Mouse (Mus musculus) CH12.LX (cell line): ENCODE measurements around the gene Vac14. TPM values are rescaled to one million over a fixed set of nuclear protein-coding genes. Genes with fewer than 3 reads are reported as not detected.

ENCODE experiments used
- DNase-seq: peaks from one replicate; pipeline ENCODE4 v3.0.0-alpha.2; 2013; ENCODE audit errors: extremely low read depth
- H3K27ac ChIP-seq: 2 replicates; pipeline ENCODE4 v1.5.1; 2012; ENCODE audit warnings: low read depth, mild to moderate bottlenecking, control low read depth, moderate library complexity; ENCODE audit not compliant: insufficient read depth
- H3K27me3 ChIP-seq: replicated peaks from 2 replicates; pipeline ENCODE3; 2012; ENCODE audit warnings: inconsistent platforms
- H3K36me3 ChIP-seq, 2 experiments: replicated peaks in 1 of 2; 2 replicates each; pipeline versions ENCODE3 to v1.6.1; 2012; ENCODE audit warnings: inconsistent platforms in 1 of 2, low read length in 1 of 2, mild to moderate bottlenecking in 1 of 2, mixed read lengths in 1 of 2, moderate library complexity in 1 of 2; ENCODE audit not compliant: control insufficient read depth in 1 of 2, insufficient read depth in 1 of 2
- H3K4me1 ChIP-seq, 2 experiments: 2 replicates each; pipeline ENCODE4 v1.6.1; 2012; ENCODE audit warnings: inconsistent platforms in 1 of 2, moderate library complexity in 1 of 2; ENCODE audit not compliant: insufficient read depth in 2 of 2, control insufficient read depth in 1 of 2
- H3K4me2 ChIP-seq: 2 replicates; pipeline ENCODE4 v1.6.1; 2012; ENCODE audit warnings: low read depth, mild to moderate bottlenecking, control low read depth; ENCODE audit not compliant: poor library complexity, insufficient read depth, severe bottlenecking
- H3K4me3 ChIP-seq, 3 experiments: fragments of 150-350 bp in 1 of 3; sonication (generic) in 1 of 3; replicated peaks in 1 of 3; 2 replicates each; pipeline versions ENCODE3 to v1.5.1; 2011 to 2012; ENCODE audit warnings: low read depth in 2 of 3, low read length in 2 of 3, mild to moderate bottlenecking in 2 of 3, moderate library complexity in 2 of 3, control low read depth in 1 of 3, improper control_type of control experiment in 1 of 3, inconsistent platforms in 1 of 3, mixed read lengths in 1 of 3; ENCODE audit not compliant: poor library complexity in 1 of 3
- H3K79me2 ChIP-seq: replicated peaks from 2 replicates; pipeline ENCODE4 v1.6.1; 2012; ENCODE audit warnings: mild to moderate bottlenecking, moderate library complexity; ENCODE audit not compliant: control insufficient read depth, poor library complexity, insufficient read depth, severe bottlenecking; ENCODE audit errors: extremely low read depth
- H3K9ac ChIP-seq: 2 replicates; pipeline ENCODE4 v1.6.1; 2012; ENCODE audit warnings: low read depth, mild to moderate bottlenecking, control low read depth, moderate library complexity; ENCODE audit not compliant: insufficient read depth
- H3K9me3 ChIP-seq: replicated peaks from 2 replicates; pipeline ENCODE3; 2012; ENCODE audit warnings: low read length, inconsistent platforms, mixed read lengths
- CHD1 ChIP-seq: IDR thresholded peaks from 2 replicates; pipeline ENCODE4 v1.6.1; 2012; ENCODE audit warnings: low read depth, low read length, improper control_type of control experiment, inconsistent platforms
- CTCF ChIP-seq, 2 experiments: IDR thresholded peaks in 1 of 2; conservative IDR thresholded peaks in 1 of 2; 2 replicates each; pipeline ENCODE4 v1.5.1; 2011 to 2012; ENCODE audit warnings: low read depth in 2 of 2, low read length in 2 of 2, improper control_type of control experiment in 1 of 2, inconsistent platforms in 1 of 2, mild to moderate bottlenecking in 1 of 2, moderate library complexity in 1 of 2
- E2F4 ChIP-seq: IDR thresholded peaks from 2 replicates; pipeline ENCODE4 v1.6.1; 2011; ENCODE audit warnings: low read depth, low read length, improper control_type of control experiment; ENCODE audit not compliant: insufficient replicate concordance
- ELF1 ChIP-seq: IDR thresholded peaks from 2 replicates; pipeline ENCODE4 v1.6.1; 2014; ENCODE audit warnings: low read depth, mild to moderate bottlenecking, inconsistent platforms, low read length, improper control_type of control experiment
- HCFC1 ChIP-seq: IDR thresholded peaks from 2 replicates; pipeline ENCODE4 v1.6.1; 2012; ENCODE audit warnings: low read depth, mild to moderate bottlenecking, inconsistent platforms, low read length, improper control_type of control experiment
- IRF4 ChIP-seq: IDR thresholded peaks from 2 replicates; pipeline ENCODE4 v1.6.1; 2014; ENCODE audit warnings: low read depth, mild to moderate bottlenecking, inconsistent platforms, low read length, improper control_type of control experiment
- JUND ChIP-seq: conservative IDR thresholded peaks from 2 replicates; pipeline ENCODE4 v1.6.1; 2011; ENCODE audit warnings: low read depth, low read length, improper control_type of control experiment
- MEF2A ChIP-seq: IDR thresholded peaks from 2 replicates; pipeline ENCODE4 v1.6.1; 2014; ENCODE audit warnings: low read depth, mild to moderate bottlenecking, inconsistent platforms, low read length, improper control_type of control experiment, borderline replicate concordance
- PAX5 ChIP-seq: IDR thresholded peaks from 2 replicates; pipeline ENCODE4 v1.6.1; 2012; ENCODE audit warnings: low read length, inconsistent platforms, mixed read lengths
- POLR2A ChIP-seq: IDR thresholded peaks from 2 replicates; pipeline ENCODE4 v1.6.1; 2011; ENCODE audit warnings: low read depth, mild to moderate bottlenecking, improper control_type of control experiment, low read length
- RAD21 ChIP-seq: IDR thresholded peaks from 2 replicates; pipeline ENCODE4 v1.6.1; 2011; ENCODE audit warnings: low read depth, mild to moderate bottlenecking, low read length, improper control_type of control experiment, moderate library complexity
- RCOR1 ChIP-seq: conservative IDR thresholded peaks from 2 replicates; pipeline ENCODE4 v1.6.1; 2012; ENCODE audit warnings: low read depth, mild to moderate bottlenecking, inconsistent platforms, low read length, improper control_type of control experiment
- SIN3A ChIP-seq: IDR thresholded peaks from 2 replicates; pipeline ENCODE4 v1.6.1; 2012; ENCODE audit warnings: low read length, improper control_type of control experiment, inconsistent platforms
- SMC3 ChIP-seq: IDR thresholded peaks from 2 replicates; pipeline ENCODE4 v1.6.1; 2011; ENCODE audit warnings: low read depth, low read length, improper control_type of control experiment
- TCF12 ChIP-seq: IDR thresholded peaks from 2 replicates; pipeline ENCODE4 v1.6.1; 2014; ENCODE audit warnings: low read depth, mild to moderate bottlenecking, inconsistent platforms, low read length, improper control_type of control experiment
- UBTF ChIP-seq: IDR thresholded peaks from 2 replicates; pipeline ENCODE4 v1.6.1; 2012; ENCODE audit warnings: low read depth, mild to moderate bottlenecking, inconsistent platforms, low read length, improper control_type of control experiment, moderate library complexity
- USF2 ChIP-seq: conservative IDR thresholded peaks from 2 replicates; pipeline ENCODE4 v1.6.1; 2011; ENCODE audit warnings: low read depth, low read length, improper control_type of control experiment
- ZNF384 ChIP-seq: IDR thresholded peaks from 2 replicates; pipeline ENCODE4 v1.6.1; 2012; ENCODE audit warnings: low read depth, low read length, improper control_type of control experiment, inconsistent platforms
- dilution Hi-C: fragments of 300-500 bp; cut with MboI; formaldehyde crosslinking; loops from 2 replicates; pipeline ENCODE4 v1.14.3; 2020; ENCODE audit warnings: low sequenced_read_pairs; ENCODE audit not compliant: extremely low pct_unique_long_range_greater_than_20kb, extremely low pct_ligation_motif_present
- in situ Hi-C: fragments of 300-500 bp; cut with MboI; formaldehyde crosslinking; loops from 3 replicates; pipeline ENCODE4 v1.14.3; 2019; ENCODE audit warnings: low sequenced_read_pairs, low pct_ligation_motif_present, low pct_unique_long_range_greater_than_20kb, mixed read lengths
- polyA plus RNA-seq: library from polyadenylated mRNA; unstranded; fragments of >175 nt; gene quantifications from 2 replicates; pipeline ENCODE4 v1.2.1, GENCODE M21; 2012; ENCODE audit warnings: low read depth; ENCODE audit not compliant: insufficient read length
- total RNA-seq, 2 experiments: library from RNA; depleted of rRNA; stranded (reverse); fragments of 300-350 nt in 1 of 2; fragments of >200 nt in 1 of 2; gene quantifications; 2 replicates each; pipeline ENCODE4 v1.2.3; 2012 to 2014

Vac14 gene
- total and polyA plus RNA-seq, 3 experiments, result 20.9 to 73.8 (median 28.2) TPM

GRCm38 (mm10) chr8:110604556-110604955 is 13.8 kb upstream of the Vac14 start:
- H3K4me3 ChIP-seq, result no peak overlapping the region
- no peak overlapping the region for H3K4me2 ChIP-seq
- in situ Hi-C loops, result loop anchor here (10.0 kb wide), 1 partner anchor 480 kb away; no protein-coding TSS in a partner anchor
- H3K36me3 ChIP-seq, result peaks cover 6 to 70% of the 10 kb centered on the region in 2 experiments
- DNase-seq, result peak; percentile 51
- H3K27ac ChIP-seq, result no peak overlapping the region
- no peaks in the 10 kb centered on the region for H3K9me3 ChIP-seq
- no peak overlapping the region for H3K9ac ChIP-seq
- dilution Hi-C loops, result no loop called here
- H3K79me2 ChIP-seq, result no peaks in the 10 kb centered on the region
- H3K27me3 ChIP-seq, result no peaks in the 10 kb centered on the region
- peak; percentile 50 for TF ChIP-seq SMC3
- peak; percentile 62; the same call in 1 of the 2 replicates for TF ChIP-seq MEF2A
- TF ChIP-seq IRF4, result no peak
- TF ChIP-seq RAD21, result peak; percentile 60
- peak; percentile 53 to 68; a peak in 3 of 4 replicates for TF ChIP-seq CTCF (conservative IDR thresholded peaks at IDR 0.05 in 1 of 2, IDR thresholded peaks at IDR 0.05 in 1 of 2; ENCODE audit: low read depth in 2 of 2, low read length in 2 of 2)
- TF ChIP-seq, all 38 proteins: peak for 4
- H3K4me1 ChIP-seq, result peaks cover 0 to 11% of the 10 kb centered on the region in 2 experiments; a peak in 2 of 4 replicates

GRCm38 (mm10) chr8:110605401-110606015 is 12.9 kb upstream of the Vac14 start:
- peaks cover 0 to 11% of the 10 kb centered on the region in 2 experiments; a peak in 2 of 4 replicates for H3K4me1 ChIP-seq
- dilution Hi-C loops, result no loop called here
- H3K27ac ChIP-seq, result no peak overlapping the region
- H3K36me3 ChIP-seq, result peaks cover 6 to 72% of the 10 kb centered on the region in 2 experiments
- H3K27me3 ChIP-seq, result no peaks in the 10 kb centered on the region
- H3K9ac ChIP-seq, result no peak overlapping the region
- in situ Hi-C loops, result loop anchor here (10.0 kb wide), 1 partner anchor 481 kb away; no protein-coding TSS in a partner anchor
- no peaks in the 10 kb centered on the region for H3K9me3 ChIP-seq
- H3K4me2 ChIP-seq, result no peak overlapping the region
- no peak for DNase-seq
- H3K4me3 ChIP-seq, result no peak overlapping the region
- no peak for TF ChIP-seq E2F4
- no peak for TF ChIP-seq UBTF
- TF ChIP-seq POLR2A, result no peak
- TF ChIP-seq CTCF (conservative IDR thresholded peaks at IDR 0.05 in 1 of 2, IDR thresholded peaks at IDR 0.05 in 1 of 2; ENCODE audit: low read depth in 2 of 2, low read length in 2 of 2), result no peak
- no peak for TF ChIP-seq TCF12
- no peak for TF ChIP-seq JUND
- no peak for TF ChIP-seq ELF1
- no peak for TF ChIP-seq PAX5
- TF ChIP-seq USF2, result no peak
- TF ChIP-seq ZNF384, result no peak
- no peak for TF ChIP-seq HCFC1
- no peak for TF ChIP-seq RCOR1
- no peak for TF ChIP-seq SIN3A
- no peak for TF ChIP-seq CHD1
- H3K79me2 ChIP-seq, result no peaks in the 10 kb centered on the region
